Mouse (Mus musculus) E14TG2a.4 (cell line): ENCODE results near the gene Sos2.
"Not testable (repeated sequence)": the region's sequence is repeated elsewhere in the genome, so short reads cannot be mapped to it uniquely, and the experiment has no call there.

Experiments
- H3K27me3 ChIP-seq: 2 replicates; pipeline ENCODE4 v1.6.1; 2014; ENCODE audit warnings: low read length, control low read depth; ENCODE audit not compliant: insufficient read depth
- H3K36me3 ChIP-seq: 2 replicates; pipeline ENCODE4 v1.6.1; 2014; ENCODE audit warnings: low read length, control low read depth; ENCODE audit not compliant: insufficient read depth
- H3K4me1 ChIP-seq: replicated peaks from 2 replicates; pipeline ENCODE4 v1.6.1; 2014; ENCODE audit warnings: low read depth, low read length, control low read depth
- H3K4me3 ChIP-seq: replicated peaks from 2 replicates; pipeline ENCODE4 v1.5.1; 2014; ENCODE audit warnings: mild to moderate bottlenecking, low read length
- H3K9me3 ChIP-seq: 2 replicates; pipeline ENCODE4 v1.6.1; 2014; ENCODE audit warnings: low read length, control low read depth
- CTCF ChIP-seq: conservative IDR thresholded peaks from 2 replicates; pipeline ENCODE4 v1.5.1; 2014; ENCODE audit warnings: low read length
- NANOG ChIP-seq: IDR thresholded peaks from 2 replicates; pipeline ENCODE4 v1.6.1; 2014; ENCODE audit warnings: borderline replicate concordance, low read length, mixed read lengths
- POU5F1 ChIP-seq: IDR thresholded peaks from 2 replicates; pipeline ENCODE4 v1.6.1; 2014; ENCODE audit warnings: low read length, borderline replicate concordance

The Sos2 gene

GRCm38 (mm10) chr12:69582613-69583269 lies 98.9 kb downstream of the Sos2 start, which contains the start of gene Vcpkmt:
TSS of gene Vcpkmt (minus strand) at chr12:69583028.
- Histone ChIP-seq H3K9me3 (no peaks in the 10 kb centered on the region), H3K36me3 (peaks cover 27% of the 10 kb centered on the region), H3K27me3 (peaks cover 8% of the 10 kb centered on the region), H3K4me1 (peaks cover 22% of the 10 kb centered on the region), H3K4me3 (peak within 1 kb of the TSS; percentile 86)
- TF ChIP-seq NANOG (no peak), POU5F1 (no peak), CTCF (no peak)

- H3K27me3 ChIP-seq, result peaks cover 8% of the 10 kb centered on the region
- peak overlapping the region; percentile 86 for H3K4me3 ChIP-seq
- peaks cover 31% of the 10 kb centered on the region for H3K36me3 ChIP-seq
- TF ChIP-seq NANOG (no peak), POU5F1 (no peak)
- peaks cover 22% of the 10 kb centered on the region for H3K4me1 ChIP-seq
- no peaks in the 10 kb centered on the region for H3K9me3 ChIP-seq
These were observed 99.4 kb downstream of the Sos2 start for GRCm38 (mm10) chr12:69582216-69582612.

- Histone ChIP-seq H3K27me3 (peaks cover 8% of the 10 kb centered on the region), H3K9me3 (no peaks in the 10 kb centered on the region), H3K4me3 (no peak overlapping the region), H3K36me3 (peaks cover 36% of the 10 kb centered on the region), H3K4me1 (peaks cover 35% of the 10 kb centered on the region)
- TF ChIP-seq NANOG (no peak), POU5F1 (no peak), CTCF (no peak)
These were observed 102.0 kb downstream of the Sos2 start for GRCm38 (mm10) chr12:69579623-69580022.

DNA sequence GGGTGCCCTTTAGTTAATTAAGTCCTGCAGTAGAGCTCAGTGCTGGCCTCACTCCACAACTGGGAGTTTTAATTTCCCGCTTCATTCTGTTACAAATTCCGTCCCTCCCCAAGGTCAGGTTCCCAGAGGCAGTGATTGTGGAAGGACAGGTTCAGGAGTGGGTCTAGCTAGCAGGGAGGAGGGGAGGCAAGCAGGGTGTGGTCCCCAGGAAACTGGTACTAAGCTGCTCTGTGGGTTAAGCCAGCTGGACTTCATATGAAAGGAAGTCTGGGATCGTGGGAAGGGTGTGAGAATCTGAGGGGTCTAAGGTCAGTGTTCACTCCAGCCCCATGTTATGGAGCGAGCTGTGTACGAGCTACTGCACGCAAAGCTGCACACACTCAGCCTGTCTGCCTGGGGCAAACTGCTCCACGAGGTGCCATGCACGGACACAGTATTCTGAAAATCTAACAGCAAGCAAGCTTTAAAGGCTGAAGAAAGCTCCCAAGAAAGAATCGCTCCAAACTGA lies 105.5 kb downstream of the Sos2 start:
- Histone ChIP-seq H3K9me3 (no peaks in the 10 kb centered on the region), H3K4me3 (no peak overlapping the region), H3K27me3 (no peaks in the 10 kb centered on the region), H3K4me1 (peaks cover 39% of the 10 kb centered on the region), H3K36me3 (peaks cover 36% of the 10 kb centered on the region)
- no peak for TF ChIP-seq POU5F1
- no peak for TF ChIP-seq CTCF
- no peak for TF ChIP-seq NANOG

- Histone ChIP-seq H3K4me3 (no peak overlapping the region), H3K36me3 (peaks cover 24% of the 10 kb centered on the region), H3K4me1 (peaks cover 41% of the 10 kb centered on the region), H3K9me3 (no peaks in the 10 kb centered on the region), H3K27me3 (no peaks in the 10 kb centered on the region)
- no peak for TF ChIP-seq NANOG
- peak; percentile 77 for TF ChIP-seq CTCF
These were observed 107.5 kb downstream of the Sos2 start for GRCm38 (mm10) chr12:69573916-69574881.

DNA sequence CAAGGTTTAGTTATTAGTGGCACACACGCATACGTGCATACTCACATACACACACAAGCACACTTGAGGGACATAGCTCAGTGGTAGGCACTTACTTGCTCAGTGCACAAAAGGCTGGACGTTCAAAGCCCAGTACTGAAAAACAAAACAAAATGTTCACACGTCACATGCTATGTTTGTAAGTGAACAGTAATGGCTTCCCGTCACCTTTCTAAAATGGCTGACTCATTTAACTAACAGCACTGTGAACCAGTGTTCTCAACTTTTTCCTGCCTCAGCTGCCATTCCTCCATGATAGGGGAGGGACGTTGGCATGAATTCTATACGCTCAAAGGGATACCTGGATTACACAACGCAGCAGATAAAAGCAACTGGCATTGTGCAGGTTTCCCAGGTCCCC lies 108.4 kb downstream of the Sos2 start:
- TF ChIP-seq POU5F1, result no peak
- TF ChIP-seq CTCF, result no peak
- no peak for TF ChIP-seq NANOG
- no peak overlapping the region for H3K4me3 ChIP-seq
- H3K4me1 ChIP-seq, result peaks cover 42% of the 10 kb centered on the region

DNA sequence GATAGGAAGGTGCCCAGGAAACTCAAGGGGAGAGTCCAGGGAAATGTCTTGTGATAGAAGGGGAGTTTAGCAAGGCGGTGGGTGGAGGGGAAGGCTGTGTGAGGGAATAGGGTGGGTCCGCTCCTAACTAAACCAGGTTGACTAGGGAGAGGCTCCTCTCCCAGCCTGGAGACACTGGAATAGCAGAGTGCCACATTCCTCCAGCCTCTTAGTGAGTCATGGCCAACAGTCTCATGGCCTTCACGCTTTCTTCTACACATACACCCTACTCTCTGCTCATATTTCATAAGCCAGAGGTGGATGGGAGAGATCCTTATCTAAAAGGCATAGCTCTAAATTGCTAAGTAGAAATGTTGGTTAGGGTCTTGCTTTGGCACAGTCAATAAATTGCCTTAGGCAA lies 111.7 kb downstream of the Sos2 start:
- no peaks in the 10 kb centered on the region for H3K9me3 ChIP-seq
- TF ChIP-seq NANOG (no peak), CTCF (no peak), POU5F1 (no peak)
- H3K4me1 ChIP-seq, result peaks cover 32% of the 10 kb centered on the region
- no peak overlapping the region for H3K4me3 ChIP-seq
- H3K36me3 ChIP-seq, result no peaks in the 10 kb centered on the region
- H3K27me3 ChIP-seq, result no peaks in the 10 kb centered on the region

More for the DNA sequence above, 108.4 kb downstream of the Sos2 start:
- Histone ChIP-seq H3K27me3 (no peaks in the 10 kb centered on the region), H3K36me3 (peaks cover 14% of the 10 kb centered on the region), H3K9me3 (no peaks in the 10 kb centered on the region)

GRCm38 (mm10) chr12:69568266-69568665 lies 113.4 kb downstream of the Sos2 start:
- Histone ChIP-seq H3K4me1 (peaks cover 18% of the 10 kb centered on the region), H3K9me3 (no peaks in the 10 kb centered on the region), H3K27me3 (no peaks in the 10 kb centered on the region), H3K4me3 (no peak overlapping the region), H3K36me3 (no peaks in the 10 kb centered on the region)
- no peak for TF ChIP-seq CTCF
- TF ChIP-seq NANOG, result no peak
- TF ChIP-seq POU5F1, result no peak

DNA sequence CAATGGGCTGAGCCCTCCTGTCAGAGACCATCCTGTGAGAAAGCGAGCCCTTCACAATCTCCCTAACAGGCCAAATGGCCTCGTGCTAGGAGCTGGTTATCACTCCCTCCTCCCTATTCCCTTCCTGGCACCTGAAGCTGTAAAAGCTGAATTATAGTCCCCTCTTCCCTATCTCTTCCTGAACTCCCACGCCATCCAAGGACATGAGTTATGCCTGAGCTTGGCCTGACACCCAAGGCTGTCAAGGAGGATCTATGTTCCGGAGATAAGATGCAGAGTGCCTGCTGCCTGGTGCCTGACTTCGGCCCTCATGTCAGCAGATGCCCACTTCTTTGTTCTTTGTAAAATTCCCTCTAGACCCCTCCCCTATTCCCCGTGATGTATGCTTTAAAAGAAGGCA lies 120.6 kb downstream of the Sos2 start:
- not testable (repeated sequence) for H3K36me3 ChIP-seq, H3K27me3 ChIP-seq, H3K4me3 ChIP-seq
- peaks cover 21% of the 10 kb centered on the region for H3K9me3 ChIP-seq
- peaks cover 15% of the 10 kb centered on the region for H3K4me1 ChIP-seq
